Mouse (Mus musculus): ENCODE results near the gene Casz1. TPM values are rescaled to one million over a fixed set of nuclear protein-coding genes. Genes with fewer than 3 reads are reported as not detected.

Casz1 gene
- polyA plus RNA-seq, 3 experiments from 2014 or later = 0.58 to 1.8 (median 0.80) TPM

GRCm38 (mm10) chr4:148943099-148943498 is 138.9 kb downstream of the Casz1 start:
- ATAC-seq = no peak

- no peak for ATAC-seq
These were observed 141.2 kb downstream of the Casz1 start for GRCm38 (mm10) chr4:148945476-148945881.

GRCm38 (mm10) chr4:148946071-148946470 is 141.8 kb downstream of the Casz1 start:
- ATAC-seq = no peak

- ATAC-seq = no peak
These were observed 143.7 kb downstream of the Casz1 start for GRCm38 (mm10) chr4:148947833-148948388.

- ATAC-seq = no peak
These were observed 146.3 kb downstream of the Casz1 start for GRCm38 (mm10) chr4:148950487-148950886.

GRCm38 (mm10) chr4:148950932-148951650 is 146.9 kb downstream of the Casz1 start:
- ATAC-seq = no peak

GRCm38 (mm10) chr4:148951821-148952291 is 147.6 kb downstream of the Casz1 start:
- ATAC-seq = no peak

GRCm38 (mm10) chr4:148952328-148953222 is 148.3 kb downstream of the Casz1 start:
- ATAC-seq = no peak

- no peak for ATAC-seq
These were observed 151.0 kb downstream of the Casz1 start for GRCm38 (mm10) chr4:148955131-148955813.

GRCm38 (mm10) chr4:148960011-148960410 is 155.8 kb downstream of the Casz1 start:
- no peak for ATAC-seq

- no peak for ATAC-seq
These were observed 156.9 kb downstream of the Casz1 start for GRCm38 (mm10) chr4:148961081-148961480.

GRCm38 (mm10) chr4:148962096-148962495 is 157.9 kb downstream of the Casz1 start:
- ATAC-seq = no peak

- no peak for ATAC-seq
These were observed 160.5 kb downstream of the Casz1 start for GRCm38 (mm10) chr4:148964541-148965310.

GRCm38 (mm10) chr4:148966132-148966531 is 161.9 kb downstream of the Casz1 start:
- no peak for ATAC-seq

GRCm38 (mm10) chr4:148968859-148969258 is 164.6 kb downstream of the Casz1 start:
- no peak for ATAC-seq

- no peak for ATAC-seq
These were observed 165.4 kb downstream of the Casz1 start for GRCm38 (mm10) chr4:148969610-148970009.

GRCm38 (mm10) chr4:148970742-148971141 is 166.5 kb downstream of the Casz1 start:
- no peak for ATAC-seq

- ATAC-seq = no peak
These were observed 167.5 kb downstream of the Casz1 start for GRCm38 (mm10) chr4:148971613-148972242.

- no peak for ATAC-seq
These were observed 168.5 kb downstream of the Casz1 start for GRCm38 (mm10) chr4:148972707-148973106.

- no peak for ATAC-seq
These were observed 169.2 kb downstream of the Casz1 start for GRCm38 (mm10) chr4:148973387-148973786.

- no peak for ATAC-seq
These were observed 170.6 kb downstream of the Casz1 start for GRCm38 (mm10) chr4:148974833-148975232.

Data from inflammation-experienced regulatory T-cells, adult 6 months (primary cell).